11 mouse cellular contexts compared by ENCODE assay signal in genomic region chr5:100572069-100572468, GRCm38 (mm10). TPM values are rescaled to one million over a fixed set of nuclear protein-coding genes. Genes with fewer than 3 reads are reported as not detected.
A peak's percentile ranks its signal among the peaks of the same experiment; 100 is the strongest.
DNase-seq lines count a peak whose midpoint lies in the region; ATAC-seq lines count a peak whose summit lies in the region.
"Had no signal": no experiment of that assay in that cellular context is flagged by ENCODE, and none has a peak within 500 bp of the region (broad histone marks: within the 10 kb centered on the region; RNA-seq: fewer than 3 reads in every experiment).

Gene Plac8 (minus strand): TSS chr5:100572245.

- H3K9me3 ChIP-seq in heart, embryonic 13.5 days, result no peaks in the 10 kb centered on the region
- no peaks in the 10 kb centered on the region for H3K9me3 ChIP-seq in heart, embryonic 12.5 days (replicated peaks)
- no peaks in the 10 kb centered on the region for H3K9me3 ChIP-seq in liver, embryonic 13.5 days (replicated peaks)
- H3K9me3 ChIP-seq in forebrain, embryonic 12.5 days, result no peaks in the 10 kb centered on the region

- H3K27me3 ChIP-seq in heart, embryonic 13.5 days (replicated peaks), result no peaks in the 10 kb centered on the region
- 0 out of 2 replicates have a peak, but pooled peaks cover 4% of the 10 kb centered on the region for H3K27me3 ChIP-seq in heart, embryonic 12.5 days (replicated peaks)
- peaks cover 20% of the 10 kb centered on the region for H3K27me3 ChIP-seq in liver, embryonic 13.5 days
- H3K27me3 ChIP-seq in forebrain, embryonic 12.5 days, result no peaks in the 10 kb centered on the region

- H3K36me3 ChIP-seq in heart, embryonic 13.5 days, result no peaks in the 10 kb centered on the region
- H3K36me3 ChIP-seq in heart, embryonic 12.5 days, result no peaks in the 10 kb centered on the region
- H3K36me3 ChIP-seq in liver, embryonic 13.5 days, result no peaks in the 10 kb centered on the region
- no peaks in the 10 kb centered on the region for H3K36me3 ChIP-seq in forebrain, embryonic 12.5 days (replicated peaks)

- ATAC-seq in heart, embryonic 13.5 days (ENCODE audit: extremely low read depth, insufficient number of reproducible peaks, low FRiP score, low TSS enrichment), result no peak
- ATAC-seq in heart, embryonic 12.5 days (ENCODE audit: insufficient number of reproducible peaks, low FRiP score), result no peak; the same call in 1 of the 2 replicates
- peak; percentile 57; the same call in 1 of the 2 replicates for ATAC-seq in liver, embryonic 13.5 days (ENCODE audit: low read depth)
- no peak for ATAC-seq in forebrain, embryonic 12.5 days (ENCODE audit: low FRiP score)
- ATAC-seq: CD4-positive, CD25-positive, alpha-beta regulatory T cell, adult 4 months; midbrain, embryonic 16.5 days had no signal

- no peak within 1 kb of the TSS for H3K4me3 ChIP-seq in heart, embryonic 13.5 days
- H3K4me3 ChIP-seq in heart, embryonic 12.5 days, result no peak within 1 kb of the TSS
- H3K4me3 ChIP-seq in liver, embryonic 13.5 days (replicated peaks), result peak within 1 kb of the TSS; percentile 26
- no peak within 1 kb of the TSS for H3K4me3 ChIP-seq in forebrain, embryonic 12.5 days (replicated peaks)
- H3K4me3 ChIP-seq: left cerebral cortex, adult 2 months had no signal

- no peak within 1 kb of the TSS for H3K27ac ChIP-seq in heart, embryonic 13.5 days (replicated peaks)
- H3K27ac ChIP-seq in heart, embryonic 12.5 days (ENCODE audit: poor library complexity, severe bottlenecking), result no peak within 1 kb of the TSS
- no peak within 1 kb of the TSS for H3K27ac ChIP-seq in liver, embryonic 13.5 days
- no peak within 1 kb of the TSS for H3K27ac ChIP-seq in forebrain, embryonic 12.5 days
- H3K27ac ChIP-seq: left cerebral cortex, adult 2 months had no signal

- intact Hi-C loops in gastrocnemius, postnatal 36 days (cut with DNase I), result no loop called here

- H3K9ac ChIP-seq in heart, embryonic 13.5 days, result no peak within 1 kb of the TSS
- no peak within 1 kb of the TSS for H3K9ac ChIP-seq in heart, embryonic 12.5 days
- no peak within 1 kb of the TSS for H3K9ac ChIP-seq in liver, embryonic 13.5 days
- no peak within 1 kb of the TSS for H3K9ac ChIP-seq in forebrain, embryonic 12.5 days

- no peak for DNase-seq in urinary bladder, adult 2 months (ENCODE audit: low spot score)
- no peak for DNase-seq in urinary bladder, postnatal 25 days (ENCODE audit: low spot score)
- DNase-seq in liver, embryonic 13.5 days, result no peak
- DNase-seq in right cerebral cortex, postnatal 36 days (ENCODE audit: low spot score in 2 of 2), result no peak
- DNase-seq in gastrocnemius, postnatal 36 days, result no peak

- peak within 1 kb of the TSS; percentile 47; the same call in 1 of the 2 replicates for H3K4me2 ChIP-seq in heart, embryonic 13.5 days
- H3K4me2 ChIP-seq in heart, embryonic 12.5 days, result no peak within 1 kb of the TSS
- 0 out of 2 replicates have a peak within 1 kb of the TSS, but pooled peaks have one; percentile 12 for H3K4me2 ChIP-seq in liver, embryonic 13.5 days
- H3K4me2 ChIP-seq in forebrain, embryonic 12.5 days, result no peak within 1 kb of the TSS

- H3K4me1 ChIP-seq in heart, embryonic 13.5 days, result peaks cover 11% of the 10 kb centered on the region
- peaks cover 11% of the 10 kb centered on the region for H3K4me1 ChIP-seq in heart, embryonic 12.5 days (replicated peaks)
- peaks cover 33% of the 10 kb centered on the region for H3K4me1 ChIP-seq in liver, embryonic 13.5 days (replicated peaks)
- no peaks in the 10 kb centered on the region for H3K4me1 ChIP-seq in forebrain, embryonic 12.5 days

- WGBS in heart, embryonic 13.5 days, result 21% methylated on average over 7 of the region's 7 CpGs
- 19% methylated on average over 7 of the region's 7 CpGs for WGBS in heart, embryonic 12.5 days
- WGBS in liver, embryonic 13.5 days (ENCODE audit: insufficient replicate concordance), result 11% methylated on average over 7 of the region's 7 CpGs
- 36% methylated on average over 7 of the region's 7 CpGs for WGBS in forebrain, embryonic 12.5 days

RNA-seq across cellular contexts. Expression of gene Plac8, which starts in this region (rescaled TPM):
- polyA plus RNA-seq in heart, embryonic 13.5 days (2015; fragmentation: Nextera tagmentation; extraction: Ambion mirVana), result 5.7 and 5.8 TPM in 2 replicates
- polyA plus RNA-seq in heart, embryonic 12.5 days (2016; fragmentation: Nextera tagmentation; extraction: Ambion mirVana), result 3.8 and 4.5 TPM in 2 replicates
- polyA plus RNA-seq in urinary bladder, adult 2 months (2012; rRNA removed), result 117 and 123 TPM in 2 replicates
- 56.3 and 58.7 TPM in 2 replicates for polyA plus RNA-seq in liver, embryonic 13.5 days (2015; fragmentation: Nextera tagmentation; extraction: Ambion mirVana)
- 0.56 and 0.63 TPM in 2 replicates for polyA plus RNA-seq in forebrain, embryonic 12.5 days (2016; fragmentation: Nextera tagmentation; extraction: Ambion mirVana)
- total RNA-seq in gastrocnemius, postnatal 36 days (2021), result not detected
- total RNA-seq: left cerebral cortex, adult 2 months had no signal

Comparison
In these comparisons a context has a peak if more than half of its experiments do, and no peak if none do; other contexts are left out.
1. H3K4me2 ChIP-seq: peak in heart, embryonic 13.5 days (single experiment) and liver, embryonic 13.5 days (single experiment); none in heart, embryonic 12.5 days (single experiment) and forebrain, embryonic 12.5 days (single experiment).